Mouse (Mus musculus): Measurements from ENCODE around the gene Abhd2. TPM values are rescaled to one million over a fixed set of nuclear protein-coding genes. Genes with fewer than 3 reads are reported as not detected.

The Abhd2 gene
- total and polyA plus RNA-seq, 3 experiments, result 262 to 1,465 (median 1,164) TPM

Other genes starting within 250 kb of the Abhd2 start
- 10 to 100 TPM in 1 of 2 experiments, 1 to 10 TPM in 1; 1.4 to 21.7 TPM for gene Acan, start 219.7 kb upstream of the Abhd2 start, total RNA-seq (2021)
- gene Acan, start 219.7 kb upstream of the Abhd2 start, polyA plus RNA-seq (2012; rRNA removed), result 0.44 and 2.5 TPM in 2 replicates
- gene Hapln3, start 142.2 kb upstream of the Abhd2 start, total RNA-seq (2021), result 1 to 10 TPM in 1 of 2 experiments, under 1 TPM in 1; 0.63 to 1.0 TPM
- gene Hapln3, start 142.2 kb upstream of the Abhd2 start, polyA plus RNA-seq (2012; rRNA removed), result 1.5 and 2.2 TPM in 2 replicates
- 100 to 1,000 TPM; 214 to 349 TPM for gene Mfge8, start 124.1 kb upstream of the Abhd2 start, total RNA-seq (2021)
- gene Mfge8, start 124.1 kb upstream of the Abhd2 start, polyA plus RNA-seq (2012; rRNA removed), result 526 and 669 TPM in 2 replicates
- gene Rlbp1, start 113.8 kb downstream of the Abhd2 start, total RNA-seq (2021), result not detected
- gene Rlbp1, start 113.8 kb downstream of the Abhd2 start, polyA plus RNA-seq (2012; rRNA removed), result 0.38 and 0.56 TPM in 2 replicates
- gene Fanci, start 118.7 kb downstream of the Abhd2 start, total RNA-seq (2021), result under 1 TPM; 0.35 to 0.49 TPM
- gene Fanci, start 118.7 kb downstream of the Abhd2 start, polyA plus RNA-seq (2012; rRNA removed), result 0.37 and 0.44 TPM in 2 replicates
- 10 to 100 TPM; 65.7 to 69.3 TPM for gene Polg, start 193.2 kb downstream of the Abhd2 start, total RNA-seq (2021)
- 49.3 and 50.1 TPM in 2 replicates for gene Polg, start 193.2 kb downstream of the Abhd2 start, polyA plus RNA-seq (2012; rRNA removed)

All from adrenal gland, adult 2 months (tissue).